Mouse (Mus musculus) T-helper 1 cell (primary cell): ENCODE data around the gene Ckap2l.

ENCODE experiments used
- in situ Hi-C: fragments of 300-600 bp; cut with MboI, MseI; formaldehyde crosslinking; loops from one replicate; pipeline ENCODE4 v1.15.1; 2025; ENCODE audit warnings: high pct_unique_total_duplicates

Gene Ckap2l

DNA sequence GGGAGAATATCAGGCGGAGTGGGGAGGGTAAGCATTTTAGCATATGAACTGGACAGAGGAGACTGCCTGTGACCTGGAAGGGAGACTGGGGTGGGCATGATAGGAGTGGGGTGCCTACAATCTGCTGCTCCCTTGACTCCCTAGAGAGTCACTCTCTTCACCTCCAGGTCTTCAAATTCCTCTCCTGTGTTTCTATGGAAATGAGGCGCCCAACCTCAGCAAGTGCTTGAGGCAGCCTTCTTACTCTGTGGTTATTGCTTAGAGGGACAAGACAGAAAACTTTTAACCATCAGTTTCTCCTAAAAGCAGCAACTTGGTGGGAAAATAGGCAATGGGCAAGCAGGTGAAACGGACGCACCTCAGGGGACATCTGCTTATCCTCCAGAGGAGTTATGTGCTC is 60.5 kb downstream of the Ckap2l start:
- in situ Hi-C loops: no loop called here

DNA sequence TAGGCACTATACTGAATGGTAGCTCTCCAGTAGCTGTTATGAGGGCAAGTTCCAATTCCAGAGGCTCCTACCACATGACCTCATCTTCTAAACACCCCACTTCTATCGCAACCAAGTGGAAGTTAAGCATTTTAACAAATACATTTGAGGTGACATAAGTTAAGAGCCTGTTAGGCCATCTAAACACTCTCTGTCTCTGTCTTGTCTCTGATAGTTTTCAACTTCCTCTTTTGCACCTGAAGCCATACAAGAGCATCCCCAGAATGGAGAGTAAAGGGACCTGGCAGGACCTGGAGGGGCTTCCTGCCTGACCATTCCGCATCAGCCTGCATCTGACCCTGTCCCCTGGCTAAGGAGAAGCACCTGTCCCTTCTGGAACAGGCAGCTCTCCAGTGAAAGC is 62.3 kb downstream of the Ckap2l start:
- in situ Hi-C loops: no loop called here

DNA sequence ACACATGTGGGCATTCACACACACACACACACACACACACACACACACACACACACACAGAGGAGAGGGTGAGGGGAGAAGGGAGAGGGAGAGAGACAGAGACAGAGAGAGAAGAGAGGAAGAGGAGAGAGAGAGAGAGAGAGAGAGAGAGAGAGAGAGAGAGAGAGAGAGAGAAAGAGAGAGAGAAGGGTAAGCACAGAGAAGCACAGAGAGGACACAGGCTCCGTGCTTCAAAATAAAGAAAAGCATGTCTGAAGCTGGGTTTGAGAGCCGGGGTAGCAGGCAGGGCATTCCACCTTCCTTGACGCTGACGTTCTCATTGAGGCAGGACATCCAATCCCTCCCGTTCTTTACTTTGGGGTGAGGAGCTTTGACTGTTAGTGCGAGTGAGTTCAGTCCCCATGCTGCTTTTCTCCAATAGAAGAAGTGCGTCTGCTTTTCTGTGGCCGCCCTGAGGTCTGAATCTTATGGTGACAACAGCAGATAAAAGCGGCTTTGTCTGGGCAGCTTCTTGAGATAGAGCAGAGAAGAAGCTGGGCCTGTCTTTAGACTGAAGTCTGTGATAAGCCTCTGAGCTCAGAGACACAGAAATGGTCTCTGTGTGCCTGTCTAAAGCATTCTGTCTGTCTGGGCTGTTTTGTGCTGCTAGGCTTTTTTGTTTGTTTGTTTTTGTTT is 63.1 kb downstream of the Ckap2l start:
- in situ Hi-C loops: no loop called here

DNA sequence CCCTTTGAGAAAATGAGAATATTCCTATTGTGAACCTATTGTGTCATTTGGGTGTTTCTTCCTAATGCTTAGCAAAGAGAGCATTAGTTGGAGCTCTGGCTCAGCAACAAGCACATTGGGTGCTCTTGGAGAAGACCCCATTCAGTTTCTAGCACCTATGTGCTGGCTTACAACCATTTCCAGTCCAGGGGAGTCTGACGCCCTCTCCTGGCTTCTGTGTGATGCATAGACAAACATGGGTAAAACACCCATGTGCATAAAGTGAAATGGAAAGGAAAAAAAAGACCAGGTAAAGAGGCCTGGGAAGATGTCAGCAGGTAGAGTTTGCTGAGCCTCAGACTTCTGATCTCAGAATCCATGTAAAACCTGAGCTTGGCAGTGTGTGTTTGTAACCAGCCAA is 63.8 kb downstream of the Ckap2l start:
- in situ Hi-C loops: no loop called here

DNA sequence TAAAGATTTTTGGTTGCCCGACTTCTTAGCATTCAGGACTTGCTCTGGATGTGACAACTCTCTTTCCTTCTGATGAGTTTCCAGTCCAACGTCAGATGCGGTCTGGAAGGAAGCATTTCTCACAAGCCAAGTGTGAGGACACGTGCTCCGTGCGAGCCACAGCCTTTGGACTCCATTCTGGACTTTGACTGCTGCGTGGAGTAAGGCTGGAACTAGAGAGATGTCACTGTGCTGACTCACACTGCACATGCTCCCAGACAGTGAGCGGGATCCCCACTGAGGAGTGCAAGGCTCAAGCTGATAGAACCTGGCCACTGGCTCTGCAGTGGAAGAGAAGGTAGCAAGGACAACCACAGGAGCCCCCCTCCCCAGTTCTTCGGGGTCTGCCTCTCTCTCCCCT is 64.5 kb downstream of the Ckap2l start:
- in situ Hi-C loops: no loop called here

DNA sequence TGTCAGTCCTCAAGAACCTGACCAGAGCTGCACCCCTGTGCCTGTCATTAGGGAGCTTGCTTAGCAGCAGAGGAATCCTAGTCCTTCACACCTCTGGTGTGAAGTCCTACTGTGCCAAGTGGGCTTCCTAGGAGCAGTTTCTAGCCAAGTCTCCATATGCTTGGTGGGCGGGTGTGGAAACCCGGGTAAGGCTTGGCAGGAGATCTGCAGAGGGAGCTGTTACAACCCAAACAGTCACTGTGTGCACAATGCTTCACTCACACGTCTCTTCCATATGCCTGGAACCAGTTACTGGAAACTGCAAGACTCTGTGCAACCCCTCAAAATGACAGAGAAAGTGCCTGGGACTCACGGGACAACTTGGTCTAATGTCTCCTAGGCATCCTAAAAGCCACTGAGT is 65.0 kb downstream of the Ckap2l start:
- in situ Hi-C loops: no loop called here

DNA sequence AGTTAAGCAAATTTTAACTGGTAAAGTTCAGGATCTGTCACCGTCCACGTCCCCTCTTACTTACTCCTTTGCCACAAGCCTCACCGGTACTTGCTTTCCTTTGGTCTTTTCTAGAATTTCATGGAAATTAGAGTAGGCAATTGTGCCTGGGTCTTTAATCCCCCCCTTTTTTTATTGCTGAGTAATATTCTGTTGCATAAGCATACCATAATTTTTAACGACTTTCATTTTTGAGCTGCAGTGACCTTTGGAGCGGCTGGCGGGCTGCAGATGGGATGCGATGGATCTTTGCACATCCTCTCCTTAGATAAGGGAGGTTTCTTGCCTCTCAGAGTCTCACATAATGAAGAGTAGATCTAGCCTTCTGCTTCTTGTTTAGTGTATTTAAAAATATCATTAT is 67.7 kb downstream of the Ckap2l start:
- in situ Hi-C loops: no loop called here

DNA sequence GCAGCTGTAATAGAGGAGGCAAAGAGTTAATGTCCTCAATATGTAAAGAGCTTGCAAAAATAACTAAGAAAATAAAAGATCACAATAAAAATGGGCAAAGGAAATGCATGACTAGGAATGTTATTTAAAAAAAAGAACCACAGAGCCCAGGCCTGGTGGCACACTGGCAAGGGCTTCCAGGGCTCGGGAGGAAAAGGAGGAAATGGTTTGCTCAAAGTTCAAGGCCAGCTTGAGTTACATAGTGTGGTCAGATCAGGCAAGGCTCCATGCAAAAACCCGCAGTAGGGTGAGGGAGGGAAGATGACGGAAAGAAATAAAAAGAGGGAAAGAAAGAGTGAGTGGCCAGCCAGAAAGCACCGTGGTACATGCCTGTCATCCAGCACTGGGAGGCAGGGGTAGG is 68.4 kb downstream of the Ckap2l start:
- in situ Hi-C loops: no loop called here

DNA sequence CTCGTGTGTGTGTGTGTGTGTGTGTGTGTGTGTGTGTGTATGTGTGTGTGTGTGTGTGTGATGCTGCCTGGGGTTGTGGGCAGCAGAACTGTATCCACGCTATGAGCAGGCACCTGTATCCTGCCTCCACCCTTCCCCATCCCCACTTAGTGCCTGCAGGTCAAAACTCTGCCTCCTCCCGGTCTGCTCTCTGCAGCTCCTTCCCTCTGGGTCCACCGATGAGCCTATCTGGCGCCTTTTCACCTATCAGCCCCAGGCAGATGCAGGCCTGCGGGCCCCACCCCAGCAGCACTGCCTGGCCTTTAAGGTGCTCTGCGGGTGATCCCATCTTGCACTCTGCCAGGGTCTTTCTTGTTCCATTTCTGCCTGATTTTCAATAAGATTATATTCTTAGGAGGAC is 69.3 kb downstream of the Ckap2l start:
- in situ Hi-C loops: no loop called here

DNA sequence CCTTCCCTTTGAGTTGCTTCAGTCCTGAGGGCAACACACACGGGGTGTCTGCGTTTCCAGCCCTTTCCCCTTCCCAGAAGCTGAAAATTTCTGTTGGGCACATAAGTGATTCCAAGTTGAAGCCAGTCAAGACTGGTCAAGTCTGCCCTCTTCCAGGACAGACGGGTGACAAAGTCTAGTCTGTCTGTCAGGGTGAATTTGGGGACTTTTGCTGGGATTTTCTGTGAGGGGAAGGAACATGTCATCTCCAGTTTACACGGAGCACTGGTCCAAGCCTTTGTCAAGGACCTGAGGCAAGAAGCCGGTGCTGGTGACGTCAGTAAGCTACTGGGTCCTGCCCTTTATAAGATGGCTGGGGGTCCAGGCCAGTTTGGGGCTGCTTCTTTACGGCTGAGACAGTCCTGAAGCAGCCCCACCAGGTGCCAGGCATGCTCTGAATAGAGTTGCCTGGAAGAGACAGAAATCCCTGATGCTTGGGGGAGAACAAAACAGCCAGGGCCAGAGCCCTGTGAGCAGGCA is 69.9 kb downstream of the Ckap2l start:
- in situ Hi-C loops: no loop called here

DNA sequence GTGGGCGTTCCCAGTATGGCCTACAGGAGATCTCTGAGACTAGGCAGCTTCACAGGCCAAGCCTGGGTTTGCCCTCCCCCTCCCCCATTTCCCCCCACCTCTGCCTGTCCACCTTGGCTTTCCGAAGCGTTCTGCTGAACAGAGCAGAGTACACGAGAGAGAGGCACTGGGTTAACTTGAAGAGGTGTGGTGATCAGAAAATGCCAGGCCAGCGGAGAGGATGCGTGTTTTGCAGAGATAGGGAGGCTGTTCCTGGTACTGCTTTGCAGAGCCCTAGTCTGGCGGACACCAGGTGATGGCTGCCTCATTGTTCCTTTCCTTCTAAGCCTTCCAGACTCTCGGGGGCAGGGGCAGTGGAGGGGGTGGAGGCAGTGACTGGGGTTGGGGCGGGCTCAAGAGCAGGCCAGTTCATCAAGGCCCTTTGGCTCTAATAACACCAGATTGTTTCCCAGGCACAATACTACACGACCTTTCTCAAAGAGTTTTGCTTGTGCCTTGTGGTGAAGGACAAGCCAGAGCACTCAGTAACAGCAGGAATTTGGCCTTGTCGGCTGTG is 70.6 kb downstream of the Ckap2l start:
- in situ Hi-C loops: no loop called here

DNA sequence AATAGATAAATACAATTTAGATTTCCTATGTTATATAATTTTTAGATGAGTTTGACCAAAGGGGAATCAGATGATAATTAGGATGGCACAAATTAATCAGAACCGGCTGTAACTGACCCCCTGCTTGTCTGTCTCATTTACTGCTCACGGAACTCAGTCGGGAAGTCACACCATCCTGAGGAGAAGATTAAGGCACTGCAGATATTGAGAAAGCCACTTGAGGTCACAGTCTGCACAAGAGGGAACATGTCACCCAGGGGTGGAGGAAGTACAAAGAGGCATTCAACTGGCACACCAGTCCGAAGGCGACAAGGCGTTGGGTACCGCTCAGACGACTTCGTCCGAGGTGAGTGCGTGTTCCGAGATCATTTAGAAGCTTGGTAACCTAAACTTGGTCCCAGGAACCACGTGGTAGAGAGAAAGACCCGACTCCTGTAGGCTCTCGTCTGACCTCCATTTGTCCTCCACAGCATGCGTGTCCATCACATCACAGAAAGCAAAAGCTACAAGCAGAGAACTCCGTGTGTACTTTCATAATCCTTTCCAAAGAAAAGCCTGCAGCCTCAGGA is 71.7 kb downstream of the Ckap2l start:
- in situ Hi-C loops: no loop called here

DNA sequence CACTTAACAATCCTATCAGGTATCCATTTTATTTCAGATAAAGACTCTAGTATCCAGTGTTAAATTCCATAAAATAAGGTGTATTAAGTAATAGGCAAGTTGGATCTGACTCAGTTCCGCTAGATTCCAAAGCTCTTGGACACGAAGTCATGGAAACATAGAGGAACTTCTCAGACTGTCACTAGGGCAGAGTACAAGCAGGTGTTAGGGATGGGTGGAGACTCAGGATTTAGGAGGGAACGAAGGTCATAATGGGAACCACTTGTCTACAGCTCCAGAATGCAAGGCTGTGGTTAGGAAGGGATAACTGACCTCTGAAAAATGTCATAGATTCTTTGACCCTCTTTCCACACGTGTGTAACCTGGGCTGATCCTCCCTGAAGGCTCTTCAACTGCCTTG is 72.8 kb downstream of the Ckap2l start:
- in situ Hi-C loops: no loop called here

DNA sequence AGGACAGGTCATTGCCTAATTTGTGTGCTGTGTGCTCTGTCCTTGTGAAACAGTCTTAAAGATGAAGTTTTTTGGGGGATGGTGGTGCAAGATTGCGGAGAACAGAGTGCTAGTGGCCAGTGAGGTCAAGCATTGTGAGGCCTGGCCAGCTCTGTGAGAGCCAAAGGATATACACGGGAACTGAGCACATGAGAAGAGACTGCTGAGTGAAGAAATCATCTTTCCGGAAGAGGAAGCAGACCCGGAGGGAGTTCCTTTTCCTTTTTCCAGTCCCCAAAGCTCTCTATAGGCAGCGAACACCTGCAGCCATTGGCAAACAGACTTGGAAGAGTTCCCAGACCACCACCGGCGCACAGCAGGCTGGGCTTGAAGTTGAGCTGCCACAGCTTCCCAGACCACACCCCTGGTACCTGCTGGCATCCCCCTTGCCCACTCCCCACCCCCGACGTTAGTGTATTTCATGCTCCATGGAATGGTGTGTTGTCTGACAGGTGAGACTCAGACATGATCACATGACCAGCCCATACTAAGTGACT is 75.8 kb downstream of the Ckap2l start:
- in situ Hi-C loops: no loop called here

DNA sequence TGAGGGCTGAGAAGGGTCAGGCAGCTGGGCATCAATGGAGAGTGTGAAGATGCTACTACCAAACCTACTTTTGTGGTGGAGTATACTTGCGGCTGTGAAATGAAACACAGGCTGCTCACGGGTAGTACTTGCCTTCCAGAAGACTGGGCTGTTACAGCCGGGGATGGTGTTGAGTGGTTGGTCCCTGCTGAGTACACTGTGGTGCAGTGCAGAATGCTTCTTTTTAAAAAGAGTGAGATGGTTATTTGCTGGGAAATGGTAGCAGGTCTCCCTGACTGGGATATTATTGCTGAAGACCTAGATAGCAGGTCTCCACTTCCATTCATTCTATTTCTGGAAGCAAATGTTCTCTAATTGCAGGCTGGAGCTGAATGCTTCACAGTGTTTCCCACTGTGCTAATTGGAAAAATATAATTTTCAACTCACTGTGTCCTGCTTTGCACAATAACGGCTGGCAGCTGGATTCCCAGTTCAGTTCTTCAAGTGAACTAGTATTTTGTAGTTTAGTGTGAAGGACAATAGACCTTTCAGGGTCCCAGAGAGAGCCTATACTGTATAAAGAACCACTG is 78.4 kb downstream of the Ckap2l start:
- in situ Hi-C loops: no loop called here
